Mouse (Mus musculus) erythroid progenitor cell, adult 5-6 weeks (primary cell): ENCODE results near the gene 2410002F23Rik. TPM values are rescaled to one million over a fixed set of nuclear protein-coding genes. Genes with fewer than 3 reads are reported as not detected.
"Not testable (repeated sequence)": the region's sequence is repeated elsewhere in the genome, so short reads cannot be mapped to it uniquely, and the experiment has no call there.

Experiments
- ATAC-seq: replicated peaks from 2 replicates; pipeline ENCODE4 v1.8.0; 2016; ENCODE audit warnings: moderate number of reproducible peaks, mild to moderate bottlenecking, moderate TSS enrichment, inconsistent platforms; ENCODE audit not compliant: poor library complexity, low FRiP score, severe bottlenecking
- total RNA-seq, 2 experiments: library from RNA; stranded (forward) in 1 of 2; stranded (reverse) in 1 of 2; fragments of 150-400 nt in 1 of 2; fragments of 186-747, 209-891 nt in 1 of 2; gene quantifications; 2 replicates each; pipeline versions ENCODE4 v1.2.3 to v1.2.4; 2015 to 2017; ENCODE audit warnings: low replicate concordance in 2 of 2

Gene 2410002F23Rik
- total RNA-seq, 2 experiments from 2014 or later = 9.2 to 17.6 TPM

GRCm38 (mm10) chr7:44260410-44260809 is 13.9 kb downstream of the 2410002F23Rik start:
- ATAC-seq = no peak

- ATAC-seq = no peak
Observed at GRCm38 (mm10) chr7:44261147-44261546, 14.6 kb downstream of the 2410002F23Rik start, which contains the start of gene Gm15517. Gm15517 (plus strand) TSS chr7:44261447.

GRCm38 (mm10) chr7:44262791-44263643 is 16.5 kb downstream of the 2410002F23Rik start:
- ATAC-seq = peak; percentile 87

GRCm38 (mm10) chr7:44268117-44268516 is 21.6 kb downstream of the 2410002F23Rik start:
- ATAC-seq = no peak

GRCm38 (mm10) chr7:44269397-44269796 is 22.9 kb downstream of the 2410002F23Rik start:
- ATAC-seq = no peak

- no peak for ATAC-seq
Observed at GRCm38 (mm10) chr7:44271309-44271708, 24.8 kb downstream of the 2410002F23Rik start.

- ATAC-seq = no peak
Observed at GRCm38 (mm10) chr7:44272546-44272945, 26.0 kb downstream of the 2410002F23Rik start.

- ATAC-seq = no peak
Observed at GRCm38 (mm10) chr7:44273446-44273845, 26.9 kb downstream of the 2410002F23Rik start.

- no peak for ATAC-seq
Observed at GRCm38 (mm10) chr7:44274096-44274495, 27.6 kb downstream of the 2410002F23Rik start.

GRCm38 (mm10) chr7:44275546-44275945 is 29.0 kb downstream of the 2410002F23Rik start:
- no peak for ATAC-seq

- ATAC-seq = no peak
Observed at GRCm38 (mm10) chr7:44276461-44277249, 30.1 kb downstream of the 2410002F23Rik start.

- ATAC-seq = no peak
Observed at GRCm38 (mm10) chr7:44277250-44277622, 30.7 kb downstream of the 2410002F23Rik start.

GRCm38 (mm10) chr7:44280959-44281358 is 34.4 kb downstream of the 2410002F23Rik start:
- no peak for ATAC-seq

GRCm38 (mm10) chr7:44281586-44281985 is 35.1 kb downstream of the 2410002F23Rik start:
- ATAC-seq = no peak

GRCm38 (mm10) chr7:44287760-44288159 is 41.2 kb downstream of the 2410002F23Rik start:
- no peak for ATAC-seq

- no peak for ATAC-seq
Observed at GRCm38 (mm10) chr7:44290986-44291385, 44.5 kb downstream of the 2410002F23Rik start.

- no peak for ATAC-seq
Observed at GRCm38 (mm10) chr7:44291418-44291817, 44.9 kb downstream of the 2410002F23Rik start.

- ATAC-seq = not testable (repeated sequence)
Observed at GRCm38 (mm10) chr7:44297501-44297900, 51.0 kb downstream of the 2410002F23Rik start.
